Mouse (Mus musculus) heart, postnatal 14 days (tissue): ENCODE data around the gene Stat3. TPM values are rescaled to one million over a fixed set of nuclear protein-coding genes. Genes with fewer than 3 reads are reported as not detected.

ENCODE experiments used
- DNase-seq, 2 experiments: peaks; one replicate each; pipeline ENCODE4 v3.0.0; 2021 to 2022
- intact Hi-C: fragments of 180-260 bp; cut with DNase I; formaldehyde crosslinking; loops from one replicate; pipeline ENCODE4 v1.15.1; 2025
- total RNA-seq, 2 experiments: library from RNA; stranded (reverse); gene quantifications; 2 replicates each; pipeline ENCODE4 v1.2.3; 2021

The Stat3 gene
- total RNA-seq, 2 experiments from 2014 or later: 103 to 107 TPM

DNA sequence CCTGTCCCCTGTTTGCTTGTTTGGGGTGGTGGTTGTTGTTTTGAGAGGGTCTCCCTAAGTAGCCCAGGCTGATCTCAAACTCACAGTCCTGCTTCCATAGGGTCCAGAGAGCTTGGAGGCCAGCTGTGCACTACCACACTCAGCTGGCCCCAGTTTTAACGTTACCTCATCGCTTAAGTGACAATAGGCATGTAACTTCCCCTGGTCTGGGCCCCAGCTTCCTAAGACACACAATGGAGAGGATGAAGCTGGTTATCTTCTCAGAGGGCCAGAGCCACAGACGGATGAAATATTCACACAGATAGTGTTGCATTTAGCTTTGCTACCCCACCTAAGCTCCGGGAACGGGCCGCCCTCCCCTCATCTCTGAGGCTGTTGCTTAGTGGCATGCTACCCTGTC lies 26.4 kb upstream of the Stat3 start:
- intact Hi-C loops: no loop called here
- peak in 1 of 2 experiments; percentile 32 for DNase-seq

DNA sequence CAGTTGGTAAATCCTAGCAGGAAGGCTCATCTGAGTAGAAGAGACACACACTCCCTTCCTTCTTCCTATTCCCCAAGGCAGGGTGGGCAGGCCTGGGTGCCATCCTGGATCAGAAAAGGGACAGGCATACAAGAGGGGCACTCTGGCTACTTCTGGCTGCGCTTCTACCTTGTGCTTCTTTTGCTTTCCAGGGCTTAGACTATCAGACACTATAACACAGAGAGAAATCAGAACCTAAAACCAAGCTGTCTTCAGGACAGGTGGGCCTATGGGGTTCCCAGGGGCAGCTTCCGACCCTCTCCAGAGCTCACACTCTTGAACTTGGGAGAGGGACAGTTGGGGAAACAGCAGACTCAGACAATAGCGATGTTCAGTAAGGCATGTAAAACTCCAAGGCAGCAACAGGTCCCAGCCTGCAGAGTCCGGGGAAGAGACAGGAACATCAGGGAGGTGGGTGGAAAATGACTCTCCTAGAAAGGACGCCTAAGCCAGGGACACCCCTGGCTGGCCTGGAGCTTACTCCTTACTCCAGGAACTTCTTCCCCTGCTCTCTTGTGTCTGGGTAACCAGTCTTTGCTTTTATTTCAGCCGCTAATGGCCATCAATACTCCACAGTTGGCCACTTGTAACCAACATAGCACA lies 25.7 kb upstream of the Stat3 start:
- intact Hi-C loops: no loop called here
- DNase-seq: no peak

DNA sequence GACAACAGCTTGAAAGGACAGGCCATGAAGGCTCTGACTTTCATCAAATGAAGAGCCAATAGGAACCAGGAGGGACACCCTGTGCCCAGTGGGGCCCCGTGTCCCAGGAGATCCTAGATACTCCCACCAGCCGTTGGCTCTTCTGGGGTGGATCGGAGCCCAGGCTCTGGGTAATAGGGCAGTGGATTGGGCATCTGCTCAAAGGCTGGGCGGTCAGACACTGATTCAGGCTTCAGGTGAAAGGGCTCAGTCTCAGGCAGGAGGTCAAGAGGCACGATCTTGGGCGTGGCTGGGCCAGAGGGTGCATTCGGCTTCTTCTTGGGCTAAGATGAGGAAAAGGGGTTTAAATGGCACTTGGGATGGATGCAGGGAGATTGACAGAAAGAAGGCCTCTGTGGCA lies 24.8 kb upstream of the Stat3 start:
- DNase-seq: no peak
- intact Hi-C loops: no loop called here

DNA sequence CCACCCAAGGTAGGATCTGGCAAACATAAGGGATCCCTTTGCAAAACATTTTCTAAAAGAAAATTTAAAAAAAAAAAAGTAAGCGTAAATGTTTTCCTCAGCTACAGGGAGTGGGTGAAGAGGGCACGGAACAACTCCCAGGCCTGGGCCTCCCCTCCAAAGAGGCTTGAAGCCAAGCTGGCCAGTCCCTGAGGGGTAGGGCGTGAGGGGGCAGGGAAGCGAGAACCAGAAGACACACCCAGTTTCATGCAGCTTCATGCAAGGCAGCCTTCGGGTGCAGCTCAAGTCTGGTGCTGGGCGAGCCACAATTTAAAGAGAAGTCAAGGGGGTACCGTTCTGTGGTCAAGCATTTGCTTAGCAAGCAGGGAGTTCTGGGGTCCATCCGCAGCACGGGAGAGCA lies 24.3 kb upstream of the Stat3 start:
- DNase-seq: peak; percentile 68 to 73
- intact Hi-C loops: no loop called here

DNA sequence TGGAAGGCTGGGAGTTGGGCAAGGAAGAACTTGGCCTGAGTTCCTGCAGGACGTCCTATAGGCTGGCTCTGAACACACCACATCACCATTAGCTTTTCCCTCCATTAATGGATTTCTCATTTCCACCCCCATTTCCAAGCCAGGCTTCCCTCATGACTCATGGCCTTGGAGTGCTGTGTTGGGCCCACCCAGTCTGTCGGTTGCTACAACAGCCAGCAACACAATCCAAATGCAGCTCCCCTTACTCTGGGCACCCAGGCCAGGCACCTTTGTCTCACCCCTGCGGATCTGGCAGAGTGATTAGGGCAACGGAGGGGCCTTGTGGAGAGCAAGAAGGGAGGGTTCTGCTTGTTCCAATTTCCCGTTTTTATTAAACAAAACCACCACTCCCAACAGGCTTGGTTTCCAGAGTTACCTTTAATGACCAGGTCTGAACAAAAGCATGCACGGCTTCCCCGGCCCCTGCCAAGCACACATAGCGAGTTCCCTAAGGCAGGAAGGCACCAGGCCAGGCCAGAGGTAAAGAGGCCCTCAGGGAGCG lies 23.1 kb upstream of the Stat3 start:
- intact Hi-C loops: no loop called here
- DNase-seq: peak; percentile 66 to 69

DNA sequence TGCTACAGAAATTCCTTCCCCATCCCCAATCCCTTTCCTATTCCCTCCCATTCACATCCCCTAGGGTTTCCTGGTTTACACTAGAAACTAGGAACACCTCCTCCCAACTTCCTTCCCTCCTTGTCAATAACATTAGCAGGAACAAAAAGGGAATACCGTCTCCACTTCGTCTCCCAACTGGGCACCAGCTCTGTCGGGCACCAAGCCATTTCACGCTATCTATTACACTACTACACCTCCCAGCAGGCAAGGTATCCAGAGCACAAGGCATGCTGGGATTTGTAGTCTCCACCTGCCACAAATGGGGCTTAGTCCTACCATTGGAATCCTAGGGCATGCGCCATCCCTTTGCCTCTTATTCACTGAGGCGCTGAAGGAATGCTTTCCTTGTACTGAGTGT lies 21.2 kb upstream of the Stat3 start:
- intact Hi-C loops: no loop called here

DNA sequence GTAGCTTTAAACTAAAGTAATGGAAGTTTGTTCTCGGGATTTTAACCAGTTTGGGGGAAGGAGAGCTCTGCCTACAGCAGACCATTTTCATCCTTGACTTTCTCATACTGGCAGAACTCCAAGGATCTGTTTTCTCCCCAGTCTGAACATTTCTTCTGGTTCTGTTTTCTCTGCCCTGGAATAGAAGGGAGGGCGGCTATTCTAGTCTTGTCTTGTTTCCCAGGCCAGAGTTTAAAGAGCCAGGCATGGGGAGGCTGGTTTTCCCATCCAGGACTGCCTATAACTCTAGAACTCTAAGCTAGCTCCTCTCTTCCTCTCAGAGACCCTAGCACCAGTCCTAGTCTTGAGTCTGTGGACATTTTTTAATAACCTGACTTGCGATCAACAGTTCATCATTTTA lies 20.5 kb upstream of the Stat3 start:
- no peak for DNase-seq
- intact Hi-C loops: loop anchor here (5.0 kb wide), 2 partner anchors 193 to 248 kb away; partner anchors contain the start of genes Hspb9 and Kat2a

More for the DNA sequence above, 21.2 kb upstream of the Stat3 start:
- peak; percentile 76 to 83 for DNase-seq

DNA sequence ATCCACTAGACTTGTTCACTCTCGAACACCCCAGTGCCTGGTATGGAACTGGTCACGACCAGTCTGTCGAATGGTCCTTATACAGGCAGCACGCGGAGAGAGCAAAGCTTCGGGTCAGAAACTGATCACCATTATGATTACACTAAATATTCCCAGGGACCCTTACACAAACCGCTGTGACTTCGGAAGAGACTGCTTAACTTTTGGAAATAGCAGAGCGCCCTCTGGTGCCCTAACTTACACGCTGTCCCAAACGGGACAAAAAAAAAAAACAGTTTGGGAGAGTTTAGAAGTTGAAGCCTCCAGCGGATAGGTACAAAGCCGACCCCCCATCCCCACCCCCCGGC lies 20.1 kb upstream of the Stat3 start:
- DNase-seq: peak; percentile 78 to 82
- intact Hi-C loops: loop anchor here (5.0 kb wide), 2 partner anchors 192 to 247 kb away; partner anchors contain the start of genes Hspb9 and Kat2a

DNA sequence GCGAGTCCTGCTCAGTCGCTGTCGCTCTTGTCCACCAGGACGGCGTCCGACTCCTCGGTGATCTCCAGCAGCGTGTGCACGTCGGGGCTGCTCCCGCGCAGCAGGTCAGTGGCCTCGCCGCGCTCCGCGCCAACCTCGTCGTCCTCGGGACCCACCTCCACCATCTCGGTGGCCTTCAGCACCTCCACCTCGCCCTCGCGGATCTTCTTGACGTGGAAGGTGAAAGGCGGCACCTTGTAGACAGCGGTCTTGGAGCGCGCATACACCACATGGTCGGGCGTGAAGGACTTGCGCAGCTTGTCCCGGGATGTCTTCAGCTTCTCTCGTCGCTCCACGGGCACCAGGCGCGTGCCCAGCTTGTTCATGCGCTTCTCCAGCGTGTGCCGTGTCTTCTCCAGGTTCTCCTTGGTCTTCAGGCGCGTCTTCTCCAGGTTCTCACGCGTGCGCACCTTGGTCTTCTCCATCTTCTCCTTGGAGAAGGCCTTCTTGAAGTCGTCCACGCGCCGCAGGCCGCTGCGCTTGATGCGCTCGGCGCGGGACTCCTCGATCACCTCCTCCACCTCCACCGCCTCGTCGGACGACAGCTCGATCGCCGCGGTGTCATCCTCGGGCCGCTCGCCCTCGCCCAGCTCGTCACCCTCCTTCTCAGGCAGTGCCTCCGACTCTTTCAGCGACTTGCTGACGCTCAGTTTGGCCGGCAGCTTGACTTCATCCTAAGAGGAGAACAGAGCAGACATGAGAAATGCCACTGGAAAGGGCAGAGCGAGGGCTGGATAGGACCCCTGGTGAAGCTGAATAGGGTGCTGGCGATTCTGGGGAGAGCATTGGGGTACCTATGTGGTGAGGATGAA lies 19.5 kb upstream of the Stat3 start:
- peak in 1 of 2 experiments; percentile 33 for DNase-seq
- intact Hi-C loops: loop anchor here (5.0 kb wide), 2 partner anchors 192 to 247 kb away; partner anchors contain the start of genes Hspb9 and Kat2a

DNA sequence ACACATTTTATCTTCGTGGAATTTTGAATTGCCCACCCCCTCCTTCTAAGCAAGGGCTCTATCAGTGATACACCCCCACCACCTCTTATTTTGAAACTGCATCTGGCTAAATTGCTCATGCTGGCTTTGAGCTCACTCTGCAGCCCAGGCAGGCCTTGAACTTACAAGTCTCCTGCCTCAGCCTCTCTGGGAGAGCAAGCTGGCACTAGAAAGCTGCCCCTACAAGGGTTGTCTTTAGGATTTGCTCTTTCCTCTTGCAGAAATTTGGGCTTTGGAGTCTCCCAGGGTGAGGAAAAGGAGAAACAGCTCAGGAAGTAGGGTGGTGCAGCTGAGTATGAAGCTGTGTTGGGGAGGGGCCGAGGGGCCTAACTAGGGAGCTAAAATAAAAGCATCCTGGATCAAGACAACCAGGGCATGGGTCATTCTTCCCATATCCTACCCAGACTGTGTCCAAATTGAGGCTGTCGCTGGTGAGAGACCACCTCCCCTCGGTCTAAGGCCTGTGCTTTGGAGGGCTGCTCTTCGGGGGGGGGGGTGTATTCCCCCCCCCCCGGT lies 18.7 kb upstream of the Stat3 start:
- intact Hi-C loops: loop anchor here (1.0 to 5.0 kb wide), 3 partner anchors 65 to 246 kb away; partner anchors contain the start of genes Hspb9 and Kat2a

DNA sequence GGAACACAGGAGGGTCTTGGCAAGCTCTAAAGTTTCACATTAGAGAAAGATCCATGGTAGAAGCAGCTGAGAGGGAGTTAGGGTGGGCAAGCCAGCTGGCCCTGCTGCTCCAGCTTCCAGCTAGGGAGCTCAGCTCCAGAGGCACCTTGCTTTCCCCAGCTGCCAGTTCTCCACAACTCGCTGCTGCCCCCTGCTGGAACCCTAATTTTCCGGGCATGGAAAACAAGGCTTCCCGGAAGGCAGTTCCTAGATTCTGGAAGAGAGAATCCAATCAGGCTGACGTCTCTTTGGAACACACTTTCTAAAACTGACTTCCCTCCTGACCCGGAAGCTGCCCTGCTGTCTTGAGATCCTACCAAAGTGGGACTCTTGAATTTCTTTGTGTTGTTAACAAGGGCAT lies 17.9 kb upstream of the Stat3 start:
- peak; percentile 92 to 98 for DNase-seq
- intact Hi-C loops: loop anchor here (1.0 to 5.0 kb wide), 3 partner anchors 64 to 245 kb away; partner anchors contain the start of genes Hspb9 and Kat2a

More for the DNA sequence above, 18.7 kb upstream of the Stat3 start:
- no peak for DNase-seq

DNA sequence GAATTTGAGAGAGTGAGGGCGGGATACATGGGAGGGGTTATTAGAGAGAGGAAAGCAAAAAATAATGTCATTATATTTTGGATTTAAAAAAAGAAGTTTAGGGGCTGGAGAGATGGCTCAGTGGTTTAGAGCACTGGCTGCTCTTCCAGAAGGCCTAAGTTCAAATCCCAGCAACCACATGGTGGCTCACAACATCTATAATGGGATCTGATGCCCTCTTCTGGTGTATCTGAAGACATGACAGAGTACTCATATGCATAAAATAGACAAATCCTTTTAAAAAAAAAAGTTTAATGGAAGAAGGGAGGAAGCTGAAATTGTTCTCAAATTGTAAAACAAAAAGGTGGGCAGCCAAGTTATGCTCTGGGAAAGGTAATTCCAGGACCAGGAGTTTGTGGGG lies 10.2 kb upstream of the Stat3 start:
- no peak for DNase-seq
- intact Hi-C loops: no loop called here

DNA sequence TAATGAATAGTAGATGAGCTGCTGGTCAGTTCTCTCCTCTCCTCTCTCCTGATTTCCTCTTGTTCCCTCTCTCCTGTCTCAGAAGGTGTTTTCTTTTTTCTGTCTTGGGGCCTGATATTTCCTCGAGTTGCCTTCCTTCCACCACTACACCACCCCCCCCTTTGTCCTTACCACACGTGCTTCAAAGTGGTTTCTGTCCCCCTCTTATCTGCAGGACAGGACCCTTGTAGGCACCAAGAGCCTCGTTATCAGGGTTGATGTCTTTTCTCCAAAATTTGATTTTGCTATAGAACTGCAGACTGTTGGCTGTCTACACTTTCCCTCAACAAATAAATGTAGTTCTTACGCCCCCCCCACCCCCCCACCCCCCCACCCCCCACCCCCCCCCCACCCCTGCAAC lies 9.0 kb upstream of the Stat3 start:
- intact Hi-C loops: no loop called here
- no peak for DNase-seq

DNA sequence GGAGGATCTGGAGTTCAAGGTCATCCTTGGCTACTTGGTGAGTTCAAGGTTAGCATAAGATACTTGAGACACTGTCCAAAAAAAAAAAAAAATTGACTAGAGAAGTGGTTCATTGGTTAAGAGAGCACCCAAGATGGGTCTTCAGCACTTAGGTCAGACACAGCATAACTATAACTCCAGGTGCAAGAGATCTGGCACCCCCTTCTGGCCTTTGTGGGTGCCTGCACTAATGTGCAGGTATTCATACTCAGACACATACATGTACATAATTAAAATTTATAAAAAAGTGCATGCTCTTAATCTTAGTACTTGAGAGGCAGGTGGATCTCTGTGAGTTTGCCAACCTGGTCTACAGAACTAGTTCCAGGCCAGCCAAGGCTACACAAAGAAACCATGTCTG lies 8.2 kb upstream of the Stat3 start:
- intact Hi-C loops: no loop called here
- no peak for DNase-seq

DNA sequence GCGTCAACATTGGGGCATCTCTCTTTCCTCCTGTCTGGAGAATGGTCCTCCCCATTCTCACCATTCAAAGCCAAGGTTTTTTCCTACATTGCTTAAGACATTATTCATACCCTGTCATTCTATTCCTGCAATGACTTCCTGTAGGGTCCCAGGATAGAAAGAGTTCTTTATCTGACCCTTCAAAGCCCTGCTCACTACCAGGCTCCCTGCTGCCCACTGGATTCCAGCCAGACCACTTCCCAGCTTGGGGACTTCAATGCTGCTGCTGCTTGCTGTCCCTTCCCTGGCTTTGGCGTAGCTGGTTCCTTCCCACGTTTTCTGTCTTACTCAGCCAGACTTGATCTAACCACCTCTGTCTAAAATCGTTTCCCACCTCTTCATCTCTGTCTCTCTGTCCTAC lies 7.5 kb upstream of the Stat3 start:
- DNase-seq: no peak
- intact Hi-C loops: no loop called here

DNA sequence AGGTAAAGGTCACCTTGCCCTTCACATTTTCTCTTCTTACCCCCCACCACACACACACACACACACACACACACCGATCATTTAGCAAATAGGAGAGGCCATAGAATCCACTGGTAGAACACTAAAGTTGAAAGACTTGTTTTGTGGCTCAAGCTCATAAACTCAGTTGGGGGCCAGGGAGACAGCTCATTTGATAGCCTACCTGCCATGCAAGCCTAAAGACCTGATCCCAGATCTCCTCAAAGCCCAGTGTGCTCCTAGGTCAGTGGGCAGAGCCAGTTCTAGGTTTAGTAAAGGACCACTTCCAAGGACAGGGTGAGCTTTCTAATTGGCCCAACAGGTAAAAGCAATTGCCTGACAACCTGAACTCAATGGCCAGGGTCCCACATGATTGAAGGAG lies 3.0 kb upstream of the Stat3 start:
- no peak for DNase-seq
- intact Hi-C loops: no loop called here

DNA sequence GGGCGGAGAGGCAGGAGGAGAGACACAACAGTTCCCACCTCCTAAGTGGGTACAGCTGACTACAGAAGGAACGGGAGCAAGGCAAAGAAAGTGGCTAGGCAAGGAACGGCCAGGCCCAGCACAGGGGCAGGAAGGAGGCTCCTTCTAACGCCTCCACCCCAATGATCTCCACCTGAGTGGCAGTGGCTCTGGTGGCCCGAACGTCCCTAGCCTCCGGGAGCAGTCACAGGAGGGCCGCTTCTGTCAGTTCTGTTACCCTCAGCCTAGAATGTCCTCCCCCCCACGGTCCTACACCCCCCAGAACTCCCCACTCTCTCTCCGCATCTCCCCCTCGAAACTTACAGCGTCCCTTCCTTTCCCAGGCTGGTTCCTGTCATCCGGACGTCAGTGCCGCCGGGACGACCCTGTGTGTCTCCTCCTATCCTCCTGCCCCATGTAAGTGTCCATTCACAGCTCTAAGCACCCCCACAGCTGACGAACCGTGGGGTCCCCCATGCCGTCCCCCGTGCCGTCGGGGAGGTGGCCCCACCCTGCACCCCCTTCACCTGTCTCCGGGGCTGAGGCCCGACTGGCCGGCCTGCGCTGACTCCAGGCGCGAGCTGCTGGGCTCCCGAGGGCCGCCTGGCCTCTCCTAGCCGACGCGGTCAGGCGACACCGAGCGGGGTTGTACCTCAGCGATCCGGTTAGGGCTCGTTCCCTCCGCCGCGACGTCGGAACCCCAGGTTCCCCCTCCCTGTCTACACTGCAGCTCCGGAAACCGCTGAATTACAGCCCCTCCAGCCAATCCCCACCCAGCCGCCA lies 429 bp downstream of the Stat3 start:
- intact Hi-C loops: loop anchor here (2.0 kb wide), 1 partner anchor 14 kb away; no protein-coding TSS in a partner anchor

DNA sequence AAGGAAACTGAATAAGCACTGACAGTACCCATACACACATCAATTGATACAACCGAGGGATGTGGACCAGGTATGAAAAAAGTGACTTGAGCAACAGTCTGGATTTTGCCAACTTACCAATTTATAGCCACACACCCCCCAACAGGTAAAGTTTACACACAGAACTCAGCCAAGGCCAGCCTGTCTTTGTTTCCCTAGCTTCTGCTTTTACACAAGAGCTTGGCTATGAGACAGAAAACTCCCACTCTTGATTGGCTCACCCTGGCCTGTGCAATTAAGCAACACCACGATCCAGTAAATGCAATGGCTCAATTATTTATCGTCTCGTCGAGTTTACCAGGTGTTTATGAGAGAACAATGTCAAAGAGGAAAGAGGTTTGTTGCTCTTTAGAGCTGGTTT lies 1.2 kb downstream of the Stat3 start:
- DNase-seq: peak in 1 of 2 experiments; percentile 20
- intact Hi-C loops: loop anchor here (2.0 kb wide), 1 partner anchor 15 kb away; no protein-coding TSS in a partner anchor

More for the DNA sequence above, 429 bp downstream of the Stat3 start:
- no peak for DNase-seq

DNA sequence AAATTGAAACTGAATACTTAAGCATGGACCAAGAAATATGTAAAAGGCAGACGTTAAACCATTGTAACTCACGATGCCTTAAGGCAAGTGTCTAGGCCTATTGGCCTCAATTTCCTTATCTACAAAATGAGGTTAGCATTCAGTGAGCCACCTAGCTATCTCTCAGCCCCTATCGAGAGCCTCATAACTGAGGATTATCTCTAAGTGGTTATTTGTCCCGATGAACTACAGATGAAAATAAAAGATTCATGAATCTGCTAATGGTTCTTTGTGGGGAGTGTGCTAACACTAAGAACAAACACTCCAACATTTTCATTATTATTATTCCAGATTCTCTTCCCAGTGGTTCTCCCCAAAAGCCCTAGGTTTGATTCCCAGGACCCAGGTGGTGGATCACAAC lies 2.0 kb downstream of the Stat3 start:
- intact Hi-C loops: no loop called here
- DNase-seq: no peak
